Mouse (Mus musculus) embryonic facial prominence, embryonic 15.5 days (tissue): ENCODE measurements at regions not wholly inside any gene's neighbourhood (a gene's known extent, or its start where the extent isn't known, plus 50 kb on each side); places are given as distances from the start of the nearest gene placed in this dataset.
"Not testable (repeated sequence)": the region's sequence is repeated elsewhere in the genome, so short reads cannot be mapped to it uniquely, and the experiment has no call there.

Experiments
- ATAC-seq: fragments of 200-750 bp; cut with Nextera tagmentation; 2 replicates; pipeline ENCODE4 v1.8.0; 2017; ENCODE audit warnings: low read depth, moderate TSS enrichment; ENCODE audit not compliant: insufficient number of reproducible peaks, low FRiP score, low TSS enrichment
- H3K27ac ChIP-seq: fragments of 300-500 bp; sonication (generic); replicated peaks from 2 replicates; pipeline ENCODE4 v1.5.1; 2015; ENCODE audit warnings: mild to moderate bottlenecking, inconsistent platforms
- H3K27me3 ChIP-seq: fragments of 300-500 bp; sonication (generic); 2 replicates; pipeline ENCODE4 v1.6.1; 2015; ENCODE audit warnings: inconsistent platforms
- H3K36me3 ChIP-seq: fragments of 300-500 bp; sonication (generic); 2 replicates; pipeline ENCODE4 v1.6.1; 2015; ENCODE audit warnings: mild to moderate bottlenecking, inconsistent platforms
- H3K4me1 ChIP-seq: fragments of 300-500 bp; sonication (generic); 2 replicates; pipeline ENCODE4 v1.6.1; 2015; ENCODE audit warnings: inconsistent platforms
- H3K4me2 ChIP-seq: fragments of 300-500 bp; sonication (generic); replicated peaks from 2 replicates; pipeline ENCODE4 v1.6.1; 2015; ENCODE audit warnings: mild to moderate bottlenecking, inconsistent platforms
- H3K4me3 ChIP-seq: fragments of 300-500 bp; sonication (generic); replicated peaks from 2 replicates; pipeline ENCODE4 v1.5.1; 2015; ENCODE audit warnings: mild to moderate bottlenecking, inconsistent platforms
- H3K9ac ChIP-seq: fragments of 300-500 bp; sonication (generic); 2 replicates; pipeline ENCODE4 v1.6.1; 2015; ENCODE audit warnings: inconsistent platforms
- H3K9me3 ChIP-seq: fragments of 300-500 bp; sonication (generic); replicated peaks from 2 replicates; pipeline ENCODE4 v1.6.1; 2016; ENCODE audit warnings: inconsistent platforms
- WGBS: fragments of 180-500 bp; shearing (Covaris S2); methylation state at CpG from one replicate; pipeline ENCODE4 v1.1.7; 2015; 5-methylcytosine and 5-hydroxymethylcytosine counted together

GRCm38 (mm10) chr11:12589757-12590373 is 125.1 kb upstream of the Cobl start:
- no peak for ATAC-seq
- Histone ChIP-seq H3K27me3 (no peaks in the 10 kb centered on the region), H3K4me1 (no peaks in the 10 kb centered on the region), H3K36me3 (no peaks in the 10 kb centered on the region), H3K9ac (no peak overlapping the region), H3K4me3 (no peak overlapping the region), H3K9me3 (0 out of 2 replicates have a peak, but pooled peaks cover 2% of the 10 kb centered on the region), H3K4me2 (no peak overlapping the region), H3K27ac (no peak overlapping the region)
- WGBS = 43% methylated on average over 7 of the region's 7 CpGs

GRCm38 (mm10) chr11:12584851-12585680 is 120.3 kb upstream of the Cobl start:
- not testable (repeated sequence) for ATAC-seq

GRCm38 (mm10) chr11:12578999-12579576 is 114.3 kb upstream of the Cobl start:
- Histone ChIP-seq H3K27ac (no peak overlapping the region), H3K27me3 (no peaks in the 10 kb centered on the region)

More at GRCm38 (mm10) chr11:12584851-12585680, 120.3 kb upstream of the Cobl start:
- not testable (repeated sequence) for H3K27ac ChIP-seq, H3K4me2 ChIP-seq, H3K9ac ChIP-seq, H3K4me3 ChIP-seq, H3K4me1 ChIP-seq, H3K27me3 ChIP-seq, H3K9me3 ChIP-seq, H3K36me3 ChIP-seq
- 58% methylated on average over 2 of the region's 2 CpGs for WGBS

GRCm38 (mm10) chr11:12559663-12560062 is 94.9 kb upstream of the Cobl start:
- 66% methylated on average over 5 of the region's 5 CpGs for WGBS
- Histone ChIP-seq H3K9ac (no peak overlapping the region), H3K4me2 (no peak overlapping the region), H3K27ac (no peak overlapping the region), H3K4me3 (no peak overlapping the region), H3K36me3 (no peaks in the 10 kb centered on the region), H3K4me1 (no peaks in the 10 kb centered on the region), H3K27me3 (no peaks in the 10 kb centered on the region), H3K9me3 (no peaks in the 10 kb centered on the region)
- no peak for ATAC-seq

More at GRCm38 (mm10) chr11:12578999-12579576, 114.3 kb upstream of the Cobl start:
- Histone ChIP-seq H3K9ac (no peak overlapping the region), H3K4me2 (no peak overlapping the region), H3K4me1 (no peaks in the 10 kb centered on the region), H3K4me3 (no peak overlapping the region), H3K9me3 (no peaks in the 10 kb centered on the region), H3K36me3 (no peaks in the 10 kb centered on the region)
- no peak for ATAC-seq
- WGBS = 29% methylated on average over 14 of the region's 14 CpGs

DNA sequence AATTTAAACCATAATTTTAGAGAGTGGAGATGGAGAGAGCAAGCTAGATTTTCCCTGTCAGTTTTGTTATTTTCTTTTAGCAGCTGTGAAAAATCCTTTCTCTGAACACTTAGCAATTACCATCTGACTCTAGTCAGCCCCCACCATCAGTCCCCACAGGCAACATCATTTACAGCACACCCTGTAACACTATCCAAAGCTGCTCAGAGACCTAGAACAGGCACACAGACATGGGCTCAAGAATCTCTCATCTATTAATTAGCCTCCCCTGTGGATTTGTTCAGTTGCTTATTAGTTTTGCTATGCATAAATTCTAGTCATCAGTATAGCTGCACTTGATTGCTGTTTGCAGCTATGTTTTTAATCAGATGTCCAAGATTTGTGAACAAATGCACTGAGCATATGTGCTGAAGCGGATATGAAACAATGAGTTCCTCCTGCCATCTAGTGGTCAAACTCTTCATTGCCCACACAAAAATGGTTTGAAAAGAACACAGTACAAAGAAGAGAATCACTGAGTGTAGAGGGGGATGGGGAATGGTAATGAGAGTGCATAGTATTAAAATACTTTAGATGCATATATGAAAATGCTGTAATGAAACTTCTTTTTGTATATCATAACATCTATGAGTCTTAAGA is 94.4 kb upstream of the Cobl start:
- 10% methylated on average over 1 of the region's 1 CpGs for WGBS
- Histone ChIP-seq H3K4me1 (no peaks in the 10 kb centered on the region), H3K36me3 (no peaks in the 10 kb centered on the region), H3K9me3 (no peaks in the 10 kb centered on the region), H3K4me3 (no peak overlapping the region), H3K27me3 (no peaks in the 10 kb centered on the region), H3K4me2 (no peak overlapping the region), H3K27ac (no peak overlapping the region), H3K9ac (no peak overlapping the region)
- ATAC-seq = peak; percentile 51; the same call in 1 of the 2 replicates

DNA sequence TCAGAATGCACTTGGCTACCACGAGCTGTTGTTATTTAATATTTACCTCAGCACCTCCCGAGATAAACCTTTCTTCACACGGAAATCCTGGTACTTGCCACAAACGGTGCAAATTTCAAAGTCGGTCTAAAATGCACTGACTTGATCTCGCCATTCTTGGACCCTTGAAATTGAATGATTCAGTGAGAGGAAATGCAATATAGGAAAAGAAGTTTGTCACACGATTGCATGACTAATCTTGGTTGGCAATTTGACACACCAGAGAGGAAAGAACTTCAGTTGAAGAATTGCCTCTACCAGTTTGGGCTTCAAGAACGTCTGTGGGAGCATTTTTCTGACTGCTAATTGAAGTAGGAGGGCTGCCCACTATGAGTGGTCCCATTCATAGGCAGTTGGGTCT is 93.4 kb upstream of the Cobl start:
- H3K27me3 ChIP-seq = no peaks in the 10 kb centered on the region
- H3K36me3 ChIP-seq = no peaks in the 10 kb centered on the region
- no peak overlapping the region for H3K27ac ChIP-seq
- no peak overlapping the region for H3K4me3 ChIP-seq
- no peak overlapping the region for H3K4me2 ChIP-seq
- no peak overlapping the region for H3K9ac ChIP-seq
- 62% methylated on average over 8 of the region's 8 CpGs for WGBS
- H3K4me1 ChIP-seq = no peaks in the 10 kb centered on the region
- ATAC-seq = no peak
- H3K9me3 ChIP-seq = no peaks in the 10 kb centered on the region

- Histone ChIP-seq H3K4me1 (no peaks in the 10 kb centered on the region), H3K27me3 (no peaks in the 10 kb centered on the region), H3K4me2 (no peak overlapping the region), H3K36me3 (no peaks in the 10 kb centered on the region), H3K9me3 (no peaks in the 10 kb centered on the region), H3K27ac (no peak overlapping the region), H3K9ac (no peak overlapping the region), H3K4me3 (no peak overlapping the region)
- 67% methylated on average over 1 of the region's 1 CpGs for WGBS
- no peak for ATAC-seq
These were observed 81.0 kb upstream of the Cobl start for GRCm38 (mm10) chr11:12545771-12546170.

DNA sequence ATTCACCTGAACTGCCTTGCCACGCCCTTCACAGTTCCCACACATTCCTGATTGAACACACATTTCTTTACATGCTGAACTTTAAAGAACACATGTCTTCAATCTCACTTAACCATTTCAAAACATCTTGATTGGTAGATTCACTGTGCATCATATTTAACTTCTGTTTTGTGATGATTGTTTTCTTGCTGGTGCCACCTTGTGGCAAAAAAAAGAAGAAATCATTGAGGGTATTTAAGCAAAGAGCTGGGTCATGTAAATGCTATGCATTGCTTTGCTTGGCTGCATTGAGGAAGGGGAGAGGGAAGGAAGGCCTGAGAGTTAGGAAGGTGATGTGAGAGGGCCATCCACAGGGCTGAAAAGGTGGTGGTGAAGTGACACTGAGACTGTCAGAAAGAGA is 78.3 kb upstream of the Cobl start:
- H3K4me3 ChIP-seq = no peak overlapping the region
- H3K9ac ChIP-seq = no peak overlapping the region
- no peak for ATAC-seq
- H3K4me2 ChIP-seq = no peak overlapping the region
- no peaks in the 10 kb centered on the region for H3K9me3 ChIP-seq
- no peaks in the 10 kb centered on the region for H3K36me3 ChIP-seq
- 51% methylated on average over 1 of the region's 1 CpGs for WGBS
- no peak overlapping the region for H3K27ac ChIP-seq
- 0 out of 2 replicates have a peak, but pooled peaks cover 3% of the 10 kb centered on the region for H3K4me1 ChIP-seq
- H3K27me3 ChIP-seq = no peaks in the 10 kb centered on the region

- H3K4me1 ChIP-seq = 0 out of 2 replicates have a peak, but pooled peaks cover 3% of the 10 kb centered on the region
These were observed 75.6 kb upstream of the Cobl start for GRCm38 (mm10) chr11:12540333-12540870.

DNA sequence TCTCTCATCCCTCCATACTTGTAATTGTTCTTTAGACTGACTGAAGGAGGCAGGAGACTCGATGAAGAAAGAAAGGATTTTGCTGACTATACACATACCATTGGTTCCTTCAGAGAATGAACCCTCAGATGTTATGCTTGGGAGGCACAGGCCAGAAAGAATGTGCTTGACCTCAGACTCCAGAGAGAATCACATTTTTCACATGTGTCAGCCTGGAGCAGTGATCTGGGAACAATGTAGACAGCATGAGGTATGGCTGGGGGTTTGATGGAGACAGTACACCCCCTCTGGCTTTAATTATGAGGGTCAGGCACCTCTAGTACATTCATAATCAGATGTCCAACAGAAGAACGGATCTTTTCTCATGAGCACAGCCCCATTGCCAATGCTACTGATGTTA is 70.3 kb upstream of the Cobl start:
- no peaks in the 10 kb centered on the region for H3K36me3 ChIP-seq
- H3K27me3 ChIP-seq = no peaks in the 10 kb centered on the region
- H3K9ac ChIP-seq = no peak overlapping the region
- H3K4me1 ChIP-seq = no peaks in the 10 kb centered on the region
- H3K4me2 ChIP-seq = no peak overlapping the region
- WGBS = 30% methylated on average over 2 of the region's 2 CpGs
- ATAC-seq = no peak
- no peak overlapping the region for H3K27ac ChIP-seq
- no peaks in the 10 kb centered on the region for H3K9me3 ChIP-seq
- no peak overlapping the region for H3K4me3 ChIP-seq

More at GRCm38 (mm10) chr11:12540333-12540870, 75.6 kb upstream of the Cobl start:
- Histone ChIP-seq H3K27ac (no peak overlapping the region), H3K27me3 (no peaks in the 10 kb centered on the region), H3K36me3 (no peaks in the 10 kb centered on the region), H3K4me2 (no peak overlapping the region), H3K9ac (no peak overlapping the region), H3K4me3 (no peak overlapping the region), H3K9me3 (no peaks in the 10 kb centered on the region)
- 39% methylated on average over 5 of the region's 5 CpGs for WGBS
- no peak for ATAC-seq

GRCm38 (mm10) chr11:12532288-12532687 is 67.5 kb upstream of the Cobl start:
- H3K36me3 ChIP-seq = no peaks in the 10 kb centered on the region
- H3K4me1 ChIP-seq = no peaks in the 10 kb centered on the region
- no peak overlapping the region for H3K4me2 ChIP-seq
- H3K4me3 ChIP-seq = no peak overlapping the region
- H3K27me3 ChIP-seq = no peaks in the 10 kb centered on the region
- WGBS = 10% methylated on average over 3 of the region's 3 CpGs
- peak; percentile 90 for ATAC-seq
- H3K9ac ChIP-seq = no peak overlapping the region
- no peak overlapping the region for H3K27ac ChIP-seq
- H3K9me3 ChIP-seq = no peaks in the 10 kb centered on the region
